Comparison of ENCODE assay signal across 8 mouse cellular contexts in the genomic region with DNA sequence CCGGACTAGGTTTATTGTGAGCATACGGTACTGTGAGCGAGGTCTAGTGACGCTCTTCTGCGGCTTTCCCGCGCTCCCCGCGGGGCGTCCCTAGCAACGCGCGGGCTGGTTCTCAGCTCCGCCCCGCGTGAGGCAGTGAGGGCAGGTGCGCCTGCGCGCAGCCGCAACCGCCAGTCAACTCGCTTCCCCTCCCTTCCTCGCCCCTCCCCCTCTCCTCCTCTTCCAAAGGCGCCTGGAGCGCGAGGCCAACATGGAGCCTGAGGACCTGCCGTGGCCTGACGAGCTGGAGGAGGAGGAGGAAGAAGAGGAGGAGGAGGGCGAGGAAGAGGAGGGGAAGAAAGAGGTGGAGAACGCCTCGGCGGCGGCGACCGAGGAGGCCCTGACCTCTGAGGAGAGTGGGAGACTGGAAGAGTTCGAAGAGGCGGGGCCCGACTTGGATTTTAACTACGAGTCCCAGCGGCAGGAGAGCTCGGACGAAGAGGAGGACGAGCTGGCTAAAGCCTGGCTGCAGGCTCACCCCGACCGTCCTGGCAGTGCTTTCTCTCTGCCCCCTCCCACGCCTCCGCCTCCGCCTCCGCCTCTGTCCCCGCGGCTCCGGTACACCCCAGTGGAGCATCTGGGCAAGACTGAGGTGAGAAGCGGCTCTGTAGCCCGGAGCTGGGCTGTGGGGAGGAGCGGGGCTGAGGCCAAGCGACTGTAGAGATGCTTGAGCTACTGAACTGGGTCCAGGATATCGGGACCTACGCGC. TPM values are rescaled to one million over a fixed set of nuclear protein-coding genes. Genes with fewer than 3 reads are reported as not detected.
DNase-seq lines count a peak whose midpoint lies in the region; ATAC-seq lines count a peak whose summit lies in the region.

A gene (plus strand): TSS at position 136 of the 748 bp plus-strand sequence.

- under 1% methylated on average over 58 of the region's 59 CpGs for WGBS in hindbrain, embryonic 12.5 days

- H3K9me3 ChIP-seq in hindbrain, embryonic 12.5 days (replicated peaks) = no peaks in the 10 kb centered on the region

- peak within 1 kb of the TSS; percentile 91 for H3K27ac ChIP-seq in hindbrain, embryonic 12.5 days

- H3K4me3 ChIP-seq in hindbrain, embryonic 12.5 days = peak within 1 kb of the TSS; percentile 88

- DNase-seq in NIH3T3 (ENCODE audit: low read depth) = peak; percentile 99
- DNase-seq in cerebellum, postnatal 10 days = peak; percentile 98 to 99
- peak; percentile 89 to 92 for DNase-seq in frontal cortex, postnatal 10 days (ENCODE audit: low spot score in 2 of 2)
- peak; percentile 90 to 94 for DNase-seq in layer of hippocampus, postnatal 14 days (ENCODE audit: low spot score in 2 of 2)
- DNase-seq in lung, postnatal 14 days = peak; percentile 96
- peak; percentile 84 for DNase-seq in retina, adult 2 months (ENCODE audit: low read depth, low spot score)
- peak; percentile 91 to 93 for DNase-seq in thymus, postnatal 36 days

- no peaks in the 10 kb centered on the region for H3K36me3 ChIP-seq in hindbrain, embryonic 12.5 days

- H3K9ac ChIP-seq in hindbrain, embryonic 12.5 days = peak within 1 kb of the TSS; percentile 90

- H3K27me3 ChIP-seq in hindbrain, embryonic 12.5 days = no peaks in the 10 kb centered on the region

- peak within 1 kb of the TSS; percentile 71 for H3K4me2 ChIP-seq in hindbrain, embryonic 12.5 days (replicated peaks)

- H3K4me1 ChIP-seq in hindbrain, embryonic 12.5 days = peaks cover 22% of the 10 kb centered on the region

- ATAC-seq in hindbrain, embryonic 12.5 days (ENCODE audit: low FRiP score) = peak; percentile 96

RNA-seq across cellular contexts. Expression of the gene that starts here (rescaled TPM):
- 8.0 and 8.4 TPM in 2 replicates for polyA plus RNA-seq in hindbrain, embryonic 12.5 days (2016; fragmentation: Nextera tagmentation; extraction: Ambion mirVana)
- 1 to 10 TPM; 6.9 to 7.0 TPM for total RNA-seq in layer of hippocampus, postnatal 14 days (2021)

Comparison
In these comparisons a context has a peak if more than half of its experiments do, and no peak if none do; other contexts are left out.
1. Peak in every context shown above with its lines: DNase-seq, ATAC-seq, H3K4me3 ChIP-seq and H3K27ac ChIP-seq.